Mouse (Mus musculus) MEL (cell line): ENCODE results near the gene Cnot8. TPM values are rescaled to one million over a fixed set of nuclear protein-coding genes. Genes with fewer than 3 reads are reported as not detected.

ENCODE experiments used
- DNase-seq: peaks from one replicate; pipeline ENCODE4 v3.0.0; 2011; ENCODE audit warnings: low read depth, low spot score
- H3K27ac ChIP-seq: 2 replicates; pipeline ENCODE4 v1.5.1; 2012; ENCODE audit warnings: low read depth, mild to moderate bottlenecking, control low read depth, low read length, moderate library complexity; ENCODE audit not compliant: control insufficient read depth
- H3K27me3 ChIP-seq, 2 experiments: fragments of 150-350 bp in 1 of 2; sonication (generic) in 1 of 2; 2 replicates each; pipeline ENCODE4 v1.6.1; 2012; ENCODE audit warnings: low read length in 2 of 2, mild to moderate bottlenecking in 2 of 2, improper control_type of control experiment in 1 of 2, moderate library complexity in 1 of 2; ENCODE audit not compliant: insufficient read depth in 2 of 2, control insufficient read depth in 1 of 2
- H3K36me3 ChIP-seq, 2 experiments: 2 replicates each; pipeline ENCODE4 v1.6.1; 2012 to 2014; ENCODE audit warnings: low read length in 2 of 2, improper control_type of control experiment in 1 of 2, inconsistent platforms in 1 of 2, mild to moderate bottlenecking in 1 of 2; ENCODE audit not compliant: insufficient read depth in 2 of 2, control insufficient read depth in 1 of 2
- H3K4me1 ChIP-seq, 2 experiments: fragments of 150-350 bp in 1 of 2; sonication (generic) in 1 of 2; 2 replicates each; pipeline ENCODE4 v1.6.1; 2012; ENCODE audit warnings: low read length in 2 of 2, improper control_type of control experiment in 1 of 2, mild to moderate bottlenecking in 1 of 2; ENCODE audit not compliant: insufficient read depth in 2 of 2, control insufficient read depth in 1 of 2
- H3K4me3 ChIP-seq, 2 experiments: fragments of 150-350 bp in 1 of 2; sonication (generic) in 1 of 2; 2 replicates each; pipeline ENCODE4 v1.5.1; 2012; ENCODE audit warnings: low read depth in 2 of 2, low read length in 2 of 2, mild to moderate bottlenecking in 2 of 2, moderate library complexity in 2 of 2, control low read depth in 1 of 2, improper control_type of control experiment in 1 of 2; ENCODE audit not compliant: control insufficient read depth in 1 of 2, insufficient read depth in 1 of 2
- H3K79me2 ChIP-seq: 2 replicates; pipeline ENCODE4 v1.6.1; 2012; ENCODE audit warnings: mild to moderate bottlenecking, low read length, moderate library complexity; ENCODE audit not compliant: control insufficient read depth, poor library complexity, insufficient read depth
- H3K9ac ChIP-seq: 2 replicates; pipeline ENCODE4 v1.6.1; 2012; ENCODE audit warnings: low read depth, mild to moderate bottlenecking, control low read depth, low read length, moderate library complexity; ENCODE audit not compliant: control insufficient read depth, poor library complexity, severe bottlenecking
- H3K9me3 ChIP-seq: fragments of 150-350 bp; sonication (generic); replicated peaks from 2 replicates; pipeline ENCODE4 v1.6.1; 2012; ENCODE audit warnings: mild to moderate bottlenecking, low read length, improper control_type of control experiment, moderate library complexity; ENCODE audit not compliant: insufficient read depth
- ELF1 ChIP-seq: IDR thresholded peaks from 2 replicates; pipeline ENCODE4 v1.6.1; 2014; ENCODE audit warnings: low read depth, mild to moderate bottlenecking, inconsistent platforms, low read length, improper control_type of control experiment, moderate library complexity
- GABPA ChIP-seq: IDR thresholded peaks from 2 replicates; pipeline ENCODE4 v1.6.1; 2012; ENCODE audit warnings: low read depth, mild to moderate bottlenecking, inconsistent platforms, low read length, improper control_type of control experiment, moderate library complexity
- GATA1 ChIP-seq: IDR thresholded peaks from 2 replicates; pipeline ENCODE4 v1.6.1; 2011; ENCODE audit warnings: low read depth, low read length, improper control_type of control experiment
- HCFC1 ChIP-seq: IDR thresholded peaks from 2 replicates; pipeline ENCODE4 v1.6.1; 2012; ENCODE audit warnings: low read depth, mild to moderate bottlenecking, inconsistent platforms, low read length, improper control_type of control experiment, moderate library complexity
- JUND ChIP-seq: IDR thresholded peaks from 2 replicates; pipeline ENCODE4 v1.6.1; 2011; ENCODE audit warnings: low read depth, mild to moderate bottlenecking, improper control_type of control experiment, low read length
- KAT2A ChIP-seq: conservative IDR thresholded peaks from 2 replicates; pipeline ENCODE4 v1.6.1; 2012; ENCODE audit warnings: low read depth, low read length, improper control_type of control experiment, inconsistent platforms
- MAFK ChIP-seq: IDR thresholded peaks from 2 replicates; pipeline ENCODE4 v1.6.1; 2011; ENCODE audit warnings: low read depth, mild to moderate bottlenecking, low read length, improper control_type of control experiment, borderline replicate concordance
- MAZ ChIP-seq: IDR thresholded peaks from 2 replicates; pipeline ENCODE4 v1.6.1; 2012; ENCODE audit warnings: low read depth, mild to moderate bottlenecking, inconsistent platforms, low read length, improper control_type of control experiment
- MEF2A ChIP-seq: IDR thresholded peaks from 2 replicates; pipeline ENCODE4 v1.6.1; 2014; ENCODE audit warnings: low read depth, mild to moderate bottlenecking, inconsistent platforms, low read length, improper control_type of control experiment; ENCODE audit not compliant: poor library complexity, insufficient replicate concordance, severe bottlenecking; ENCODE audit errors: extremely low read depth
- MYC ChIP-seq: IDR thresholded peaks from 2 replicates; pipeline ENCODE4 v1.6.1; 2011; ENCODE audit warnings: low read depth, mild to moderate bottlenecking, low read length, improper control_type of control experiment, moderate library complexity
- POLR2A ChIP-seq, 2 experiments: IDR thresholded peaks; 2 replicates each; pipeline ENCODE4 v1.6.1; 2011 to 2012; ENCODE audit warnings: low read length in 2 of 2, mild to moderate bottlenecking in 2 of 2, control low read depth in 1 of 2, improper control_type of control experiment in 1 of 2, low read depth in 1 of 2, moderate library complexity in 1 of 2; ENCODE audit not compliant: control insufficient read depth in 1 of 2, insufficient read depth in 1 of 2, poor library complexity in 1 of 2
- RAD21 ChIP-seq: IDR thresholded peaks from 2 replicates; pipeline ENCODE4 v1.6.1; 2011; ENCODE audit warnings: mild to moderate bottlenecking, low read depth, low read length, improper control_type of control experiment
- SIN3A ChIP-seq: IDR thresholded peaks from 2 replicates; pipeline ENCODE4 v1.6.1; 2012; ENCODE audit warnings: low read length, improper control_type of control experiment, inconsistent platforms
- TAL1 ChIP-seq: IDR thresholded peaks from 2 replicates; pipeline ENCODE4 v1.6.1; 2012; ENCODE audit warnings: mild to moderate bottlenecking, inconsistent platforms, low read length, moderate library complexity, mixed read lengths
- TBP ChIP-seq: IDR thresholded peaks from 2 replicates; pipeline ENCODE4 v1.8.0; 2011; ENCODE audit warnings: low read depth, low read length, improper control_type of control experiment
- UBTF ChIP-seq: IDR thresholded peaks from 2 replicates; pipeline ENCODE4 v1.6.1; 2012; ENCODE audit warnings: low read depth, mild to moderate bottlenecking, inconsistent platforms, low read length, improper control_type of control experiment, moderate library complexity, borderline replicate concordance; ENCODE audit not compliant: insufficient read depth
- USF2 ChIP-seq, 2 experiments: IDR thresholded peaks; 2 replicates each; pipeline ENCODE4 v1.6.1; 2011 to 2012; ENCODE audit warnings: improper control_type of control experiment in 2 of 2, low read length in 2 of 2, borderline replicate concordance in 1 of 2, inconsistent platforms in 1 of 2, low read depth in 1 of 2, mild to moderate bottlenecking in 1 of 2; ENCODE audit not compliant: insufficient read depth in 1 of 2
- ZKSCAN1 ChIP-seq: IDR thresholded peaks from 2 replicates; pipeline ENCODE4 v1.6.1; 2012; ENCODE audit warnings: low read depth, mild to moderate bottlenecking, inconsistent platforms, low read length, improper control_type of control experiment, moderate library complexity
- polyA plus RNA-seq, 2 experiments: library from polyadenylated mRNA; stranded (reverse) in 1 of 2; unstranded in 1 of 2; fragments of >175 nt in 1 of 2; fragments of >200 nt in 1 of 2; gene quantifications; 2 replicates each; pipeline versions ENCODE4 v1.2.1 to v1.2.4; 2012; ENCODE audit warnings: low replicate concordance in 2 of 2, low read depth in 1 of 2; ENCODE audit not compliant: insufficient read length in 2 of 2, insufficient read depth in 1 of 2, missing spikeins in 1 of 2
- total RNA-seq: library from RNA; depleted of rRNA; stranded (reverse); fragments of 300-350 nt; gene quantifications from 2 replicates; pipeline ENCODE4 v1.2.3, GENCODE M21; 2012

The Cnot8 gene
- total and polyA plus RNA-seq, 3 experiments: 52.9 to 70.3 TPM; not detected in 1

DNA sequence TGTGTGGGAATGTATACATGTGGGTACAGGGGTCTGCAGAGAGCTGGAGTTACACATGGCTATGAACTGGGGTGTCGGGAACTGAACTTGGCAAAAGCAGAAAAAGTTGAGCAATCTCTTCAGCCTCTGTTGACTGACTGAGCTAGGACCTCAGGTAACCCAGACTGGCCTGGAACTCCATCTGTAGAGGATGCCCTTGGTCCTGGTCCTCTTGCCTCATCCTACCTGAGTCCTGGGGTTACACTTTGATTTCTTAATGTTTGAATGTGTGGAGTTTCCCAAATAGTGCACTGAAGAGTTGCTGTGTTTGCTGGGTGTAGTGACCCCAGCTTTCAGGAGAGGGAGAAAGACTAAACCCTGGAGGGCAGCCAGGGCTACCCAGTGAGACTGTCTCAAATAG lies 8.4 kb upstream of the Cnot8 start (continued):
- TF ChIP-seq HCFC1: no peak

DNA sequence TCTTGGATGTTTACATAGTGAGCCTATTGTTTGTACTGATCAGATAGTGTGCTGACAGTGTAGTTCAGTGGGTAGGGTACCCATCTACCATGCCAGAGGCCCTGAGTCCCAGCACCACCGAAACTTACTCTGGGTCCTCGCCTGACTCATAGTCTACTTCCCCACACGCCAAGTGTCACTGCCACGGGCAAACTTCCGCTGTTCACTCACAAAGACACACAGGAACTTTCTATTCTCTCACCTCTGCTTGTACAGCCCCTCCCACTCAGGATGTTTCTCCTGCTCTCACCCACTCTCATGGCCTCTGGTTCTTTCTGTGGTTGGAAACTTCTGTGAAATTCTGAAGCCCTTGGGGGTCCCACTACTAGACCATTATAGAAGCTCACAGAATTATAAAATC lies 7.8 kb upstream of the Cnot8 start:
- H3K36me3 ChIP-seq: peaks cover 0 to 4% of the 10 kb centered on the region in 2 experiments; a peak in 1 of 4 replicates
- no peak for DNase-seq
- no peaks in the 10 kb centered on the region for H3K27me3 ChIP-seq
- H3K4me3 ChIP-seq: no peak overlapping the region
- H3K79me2 ChIP-seq: no peaks in the 10 kb centered on the region
- no peak overlapping the region for H3K27ac ChIP-seq
- no peaks in the 10 kb centered on the region for H3K9me3 ChIP-seq
- TF ChIP-seq RAD21 (no peak), KAT2A (no peak), ZKSCAN1 (no peak), GATA1 (no peak), JUND (no peak), POLR2A (IDR thresholded peaks at IDR 0.05; ENCODE audit: control insufficient read depth in 1 of 2, insufficient read depth in 1 of 2, low read depth in 1 of 2, low read length in 2 of 2, poor library complexity in 1 of 2) (no peak), USF2 (IDR thresholded peaks at IDR 0.05; ENCODE audit: borderline replicate concordance in 1 of 2, insufficient read depth in 1 of 2, low read depth in 1 of 2, low read length in 2 of 2) (no peak), MAFK (no peak), GABPA (no peak), TAL1 (no peak), ELF1 (no peak), MEF2A (no peak), UBTF (no peak), TBP (no peak), MAZ (no peak), MYC (no peak), HCFC1 (no peak)
- peaks cover 4 to 6% of the 10 kb centered on the region in 2 experiments; a peak in 3 of 4 replicates for H3K4me1 ChIP-seq
- no peak overlapping the region for H3K9ac ChIP-seq

DNA sequence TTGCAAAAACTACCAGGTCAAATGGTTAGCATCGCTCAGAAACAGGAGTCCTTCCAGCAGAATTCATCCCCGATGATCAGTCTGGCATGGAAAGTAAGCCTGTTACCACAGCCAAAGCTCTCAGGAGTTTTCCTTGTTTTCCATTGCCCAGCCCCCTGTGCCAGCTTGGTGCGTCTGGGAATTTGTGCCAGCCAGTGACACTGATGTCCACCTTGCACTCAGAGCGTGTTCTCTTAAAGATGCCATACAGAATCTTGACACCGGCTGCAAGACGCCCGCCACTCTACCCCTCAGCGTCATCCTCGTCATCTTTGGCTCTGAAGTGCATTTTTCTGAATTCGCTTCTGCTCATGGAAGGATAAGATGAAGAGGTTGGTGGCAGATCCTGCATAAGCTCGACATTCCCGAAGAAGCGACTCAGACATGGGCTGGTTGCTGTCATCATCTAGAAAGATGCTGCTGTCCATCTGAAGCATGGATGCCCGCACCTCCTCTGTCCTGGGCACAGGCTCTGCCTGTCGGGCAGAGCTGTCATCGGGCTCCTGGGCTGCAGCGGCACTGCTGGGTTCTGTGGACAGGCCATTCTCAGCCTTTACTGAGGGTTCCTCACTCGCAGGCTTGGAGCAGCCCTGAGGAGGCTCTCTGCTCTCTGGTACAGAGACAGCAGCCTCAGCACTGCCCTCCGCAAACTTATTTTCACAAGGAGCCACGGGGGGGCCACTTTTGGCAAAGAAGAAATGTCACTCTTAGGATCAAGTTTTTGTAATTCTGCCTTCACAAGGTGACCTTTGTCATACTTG lies 6.9 kb upstream of the Cnot8 start:
- Histone ChIP-seq H3K9me3 (no peaks in the 10 kb centered on the region), H3K79me2 (no peaks in the 10 kb centered on the region), H3K27me3 (no peaks in the 10 kb centered on the region)
- no peak for DNase-seq
- TF ChIP-seq TAL1 (no peak), MAFK (no peak), TBP (no peak), USF2 (IDR thresholded peaks at IDR 0.05; ENCODE audit: borderline replicate concordance in 1 of 2, insufficient read depth in 1 of 2, low read depth in 1 of 2, low read length in 2 of 2) (no peak), SIN3A (no peak)
- TF ChIP-seq, all 39 proteins: peak for 0
- H3K36me3 ChIP-seq: peaks cover 0 to 9% of the 10 kb centered on the region in 2 experiments; a peak in 2 of 4 replicates
- peaks cover 9 to 11% of the 10 kb centered on the region in 2 experiments for H3K4me1 ChIP-seq
- no peak overlapping the region for H3K9ac ChIP-seq
- no peak overlapping the region for H3K4me3 ChIP-seq
- H3K27ac ChIP-seq: no peak overlapping the region
